Mouse (Mus musculus) ES-Bruce4 (cell line): ENCODE measurements around the gene Ttll9. TPM values are rescaled to one million over a fixed set of nuclear protein-coding genes. Genes with fewer than 3 reads are reported as not detected.

Experiments used
- H3K27ac ChIP-seq: 2 replicates; pipeline ENCODE4 v1.5.1; 2012; ENCODE audit warnings: low read length, inconsistent platforms; ENCODE audit not compliant: insufficient read depth
- H3K27me3 ChIP-seq: 2 replicates; pipeline ENCODE4 v1.6.1; 2012; ENCODE audit warnings: mild to moderate bottlenecking, low read length, inconsistent platforms; ENCODE audit not compliant: control insufficient read depth, poor library complexity, insufficient read depth, severe bottlenecking
- H3K36me3 ChIP-seq: 2 replicates; pipeline ENCODE4 v1.6.1; 2012; ENCODE audit warnings: inconsistent platforms, mild to moderate bottlenecking, low read length, moderate library complexity; ENCODE audit not compliant: control insufficient read depth, poor library complexity, insufficient read depth, severe bottlenecking
- H3K4me1 ChIP-seq: one replicate; pipeline ENCODE4 v1.8.1; 2011; ENCODE audit warnings: low read length; ENCODE audit not compliant: control insufficient read depth, insufficient read depth
- H3K4me3 ChIP-seq: 2 replicates; pipeline ENCODE4 v1.5.1; 2011; ENCODE audit warnings: low read depth, mild to moderate bottlenecking, low read length
- H3K9ac ChIP-seq: 2 replicates; pipeline ENCODE4 v1.6.1; 2012; ENCODE audit warnings: low read depth, mild to moderate bottlenecking, inconsistent platforms; ENCODE audit not compliant: poor library complexity, severe bottlenecking
- H3K9me3 ChIP-seq: replicated peaks from 2 replicates; pipeline ENCODE4 v1.6.1; 2012; ENCODE audit warnings: mild to moderate bottlenecking, low read length, inconsistent platforms; ENCODE audit not compliant: control insufficient read depth, poor library complexity, insufficient read depth, severe bottlenecking
- CTCF ChIP-seq: IDR thresholded peaks from one replicate; pipeline ENCODE4 v1.8.1; 2011; ENCODE audit warnings: low read depth, low read length
- EP300 ChIP-seq: IDR thresholded peaks from 2 replicates; pipeline ENCODE4 v1.6.1; 2011; ENCODE audit warnings: low read depth, low read length; ENCODE audit not compliant: insufficient read depth
- POLR2A ChIP-seq: IDR thresholded peaks from one replicate; pipeline ENCODE4 v1.8.1; 2011; ENCODE audit warnings: low read length; ENCODE audit not compliant: insufficient read depth
- polyA plus RNA-seq: library from polyadenylated mRNA; stranded (reverse); fragments of >200 nt; gene quantifications from 2 replicates; pipeline ENCODE4 v1.2.4, GENCODE M21; 2011; ENCODE audit warnings: low read depth; ENCODE audit not compliant: missing spikeins, insufficient read depth, insufficient read length

The Ttll9 gene
- polyA plus RNA-seq, 1 experiment, result 2.1 TPM

- no peak overlapping the region for H3K27ac ChIP-seq
- no peaks in the 10 kb centered on the region for H3K36me3 ChIP-seq
- no peaks in the 10 kb centered on the region for H3K9me3 ChIP-seq
- no peak overlapping the region for H3K9ac ChIP-seq
- H3K4me1 ChIP-seq, result no peaks in the 10 kb centered on the region
- H3K4me3 ChIP-seq, result no peak overlapping the region
- no peaks in the 10 kb centered on the region for H3K27me3 ChIP-seq
- TF ChIP-seq EP300, result no peak
- TF ChIP-seq CTCF, result peak; percentile 77
- no peak for TF ChIP-seq POLR2A
These were observed 85.7 kb downstream of the Ttll9 start for GRCm38 (mm10) chr2:153047828-153048465.

- H3K27ac ChIP-seq, result no peak overlapping the region
- TF ChIP-seq CTCF, result no peak
- no peak for TF ChIP-seq EP300
- no peak for TF ChIP-seq POLR2A
- no peak overlapping the region for H3K4me3 ChIP-seq
- H3K27me3 ChIP-seq, result no peaks in the 10 kb centered on the region
- H3K9me3 ChIP-seq, result no peaks in the 10 kb centered on the region
- no peaks in the 10 kb centered on the region for H3K4me1 ChIP-seq
- no peaks in the 10 kb centered on the region for H3K36me3 ChIP-seq
- no peak overlapping the region for H3K9ac ChIP-seq
These were observed 87.2 kb downstream of the Ttll9 start for GRCm38 (mm10) chr2:153049288-153049996.

GRCm38 (mm10) chr2:153049997-153050358 lies 87.7 kb downstream of the Ttll9 start:
- TF ChIP-seq POLR2A (no peak), EP300 (no peak)
- Histone ChIP-seq H3K4me3 (no peak overlapping the region), H3K27ac (no peak overlapping the region), H3K9me3 (no peaks in the 10 kb centered on the region), H3K27me3 (no peaks in the 10 kb centered on the region), H3K9ac (no peak overlapping the region), H3K36me3 (no peaks in the 10 kb centered on the region), H3K4me1 (no peaks in the 10 kb centered on the region)

GRCm38 (mm10) chr2:153051095-153051494 lies 88.8 kb downstream of the Ttll9 start:
- Histone ChIP-seq H3K4me1 (no peaks in the 10 kb centered on the region), H3K9me3 (no peaks in the 10 kb centered on the region), H3K27me3 (no peaks in the 10 kb centered on the region), H3K36me3 (no peaks in the 10 kb centered on the region), H3K4me3 (no peak overlapping the region), H3K27ac (no peak overlapping the region), H3K9ac (no peak overlapping the region)
- TF ChIP-seq POLR2A (no peak), CTCF (no peak), EP300 (no peak)

GRCm38 (mm10) chr2:153051537-153051936 lies 89.3 kb downstream of the Ttll9 start:
- Histone ChIP-seq H3K4me3 (no peak overlapping the region), H3K36me3 (no peaks in the 10 kb centered on the region), H3K9me3 (no peaks in the 10 kb centered on the region), H3K27ac (no peak overlapping the region), H3K4me1 (no peaks in the 10 kb centered on the region), H3K27me3 (no peaks in the 10 kb centered on the region), H3K9ac (no peak overlapping the region)
- TF ChIP-seq CTCF, result no peak
- TF ChIP-seq POLR2A, result no peak
- no peak for TF ChIP-seq EP300

GRCm38 (mm10) chr2:153052700-153053351 lies 90.5 kb downstream of the Ttll9 start:
- Histone ChIP-seq H3K36me3 (no peaks in the 10 kb centered on the region), H3K4me1 (no peaks in the 10 kb centered on the region), H3K4me3 (peak overlapping the region; percentile 57), H3K9ac (peak overlapping the region; percentile 26; the same call in 1 of the 2 replicates), H3K27me3 (no peaks in the 10 kb centered on the region), H3K27ac (no peak overlapping the region), H3K9me3 (no peaks in the 10 kb centered on the region)
- TF ChIP-seq EP300 (no peak), CTCF (peak; percentile 55)
